In the genomic region with DNA sequence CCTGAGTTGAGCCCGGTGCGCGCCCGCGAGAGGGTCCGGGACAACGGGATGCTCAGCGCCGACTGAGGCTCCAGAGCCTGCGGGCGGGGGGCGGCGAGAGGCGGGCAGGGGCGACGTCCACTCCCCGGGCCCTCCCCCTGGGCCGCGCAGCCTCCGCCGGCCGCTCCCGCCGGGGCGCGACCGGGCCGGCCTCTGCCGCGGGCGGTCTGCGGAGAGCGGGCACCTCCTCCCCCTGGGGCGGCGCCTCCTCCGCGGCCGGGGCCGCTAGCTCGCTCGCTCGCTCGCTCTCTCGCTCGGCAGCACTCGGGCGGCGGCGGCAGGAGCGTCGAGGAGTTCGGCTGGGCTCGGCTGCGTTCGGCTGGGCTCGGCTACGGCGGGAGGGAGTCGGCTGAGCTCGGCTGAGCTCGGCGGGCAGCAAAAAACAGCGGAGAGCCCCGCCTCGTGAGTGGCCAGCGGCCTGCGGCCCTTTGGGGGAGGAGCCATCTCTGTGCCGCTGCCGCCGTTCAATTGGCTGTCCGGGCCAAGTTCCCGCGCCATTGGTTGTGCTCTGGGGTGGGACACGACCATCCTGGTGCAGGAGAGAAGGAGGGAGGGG, we compare ENCODE assay signal across 8 mouse cellular contexts. TPM values are rescaled to one million over a fixed set of nuclear protein-coding genes. Genes with fewer than 3 reads are reported as not detected.
DNase-seq lines count a peak whose midpoint lies in the region; ATAC-seq and TF ChIP-seq lines count a peak whose summit lies in the region.

A gene (minus strand): TSS at position 412 of the 595 bp plus-strand sequence.

- no peaks in the 10 kb centered on the region for H3K36me3 ChIP-seq in embryonic facial prominence, embryonic 15.5 days
- no peaks in the 10 kb centered on the region for H3K36me3 ChIP-seq in limb, embryonic 13.5 days
- no peaks in the 10 kb centered on the region; the same call in 1 of the 2 replicates for H3K36me3 ChIP-seq in midbrain, embryonic 16.5 days (ENCODE audit: control insufficient read depth, insufficient read depth, low read length)
- no peaks in the 10 kb centered on the region for H3K36me3 ChIP-seq in spleen, adult 2 months (ENCODE audit: control insufficient read depth, insufficient read depth, low read length)

- H3K9ac ChIP-seq in embryonic facial prominence, embryonic 15.5 days, result peak within 1 kb of the TSS; percentile 61
- peak within 1 kb of the TSS; percentile 84 for H3K9ac ChIP-seq in limb, embryonic 13.5 days
- peak within 1 kb of the TSS; percentile 97 for H3K9ac ChIP-seq in midbrain, embryonic 16.5 days (ENCODE audit: low read depth, low read length)

- peak; percentile 87 for ATAC-seq in embryonic facial prominence, embryonic 15.5 days (ENCODE audit: insufficient number of reproducible peaks, low FRiP score, low TSS enrichment, low read depth)
- ATAC-seq in limb, embryonic 13.5 days (ENCODE audit: low FRiP score, low read depth), result peak; percentile 88
- ATAC-seq in midbrain, embryonic 16.5 days, result peak; percentile 92

- peaks cover 11% of the 10 kb centered on the region for H3K4me1 ChIP-seq in bone marrow macrophage, adult 2 months (ENCODE audit: control insufficient read depth, insufficient read depth, low read length)
- peaks cover 44% of the 10 kb centered on the region for H3K4me1 ChIP-seq in embryonic facial prominence, embryonic 15.5 days
- peaks cover 38% of the 10 kb centered on the region for H3K4me1 ChIP-seq in limb, embryonic 13.5 days
- peaks cover 30% of the 10 kb centered on the region for H3K4me1 ChIP-seq in midbrain, embryonic 16.5 days (ENCODE audit: control insufficient read depth, insufficient read depth, low read length)
- peaks cover 4% of the 10 kb centered on the region; the same call in 1 of the 2 replicates for H3K4me1 ChIP-seq in spleen, adult 2 months (ENCODE audit: control insufficient read depth, insufficient read depth, insufficient read length)

- TF ChIP-seq POLR2A in bone marrow macrophage, adult 2 months (IDR thresholded peaks at IDR 0.05; ENCODE audit: borderline replicate concordance, low read depth, low read length), result no peak
- TF ChIP-seq POLR2A in spleen, adult 2 months (IDR thresholded peaks at IDR 0.05; ENCODE audit: low read depth, low read length), result no peak

- peak within 1 kb of the TSS; percentile 68 for H3K4me2 ChIP-seq in embryonic facial prominence, embryonic 15.5 days (replicated peaks)
- H3K4me2 ChIP-seq in limb, embryonic 13.5 days (replicated peaks), result peak within 1 kb of the TSS; percentile 84
- H3K4me2 ChIP-seq in midbrain, embryonic 16.5 days (ENCODE audit: low read length), result peak within 1 kb of the TSS; percentile 87

- no peaks in the 10 kb centered on the region for H3K9me3 ChIP-seq in embryonic facial prominence, embryonic 15.5 days (replicated peaks)
- H3K9me3 ChIP-seq in limb, embryonic 13.5 days, result no peaks in the 10 kb centered on the region
- no peaks in the 10 kb centered on the region for H3K9me3 ChIP-seq in midbrain, embryonic 16.5 days (replicated peaks; ENCODE audit: control insufficient read depth, low read length, poor library complexity, severe bottlenecking)

- no peak within 1 kb of the TSS for H3K27ac ChIP-seq in bone marrow macrophage, adult 2 months (ENCODE audit: insufficient read depth, low read depth, low read length)
- H3K27ac ChIP-seq in embryonic facial prominence, embryonic 15.5 days (replicated peaks), result peak within 1 kb of the TSS; percentile 63
- H3K27ac ChIP-seq in limb, embryonic 13.5 days, result no peak within 1 kb of the TSS; the same call in 1 of the 2 replicates
- peak within 1 kb of the TSS; percentile 92 for H3K27ac ChIP-seq in midbrain, embryonic 16.5 days (ENCODE audit: low read length)
- no peak within 1 kb of the TSS for H3K27ac ChIP-seq in spleen, adult 2 months (ENCODE audit: insufficient read depth, low read length)

- no peak for TF ChIP-seq CTCF in bone marrow macrophage, adult 2 months (IDR thresholded peaks at IDR 0.05; ENCODE audit: low read depth, low read length)
- no peak for TF ChIP-seq CTCF in spleen, adult 2 months (IDR thresholded peaks at IDR 0.05; ENCODE audit: extremely low read depth, insufficient read depth, insufficient read length, insufficient replicate concordance)

- H3K27me3 ChIP-seq in embryonic facial prominence, embryonic 15.5 days, result peaks cover 5% of the 10 kb centered on the region; the same call in 1 of the 2 replicates
- H3K27me3 ChIP-seq in limb, embryonic 13.5 days, result peaks cover 37% of the 10 kb centered on the region
- H3K27me3 ChIP-seq in midbrain, embryonic 16.5 days (ENCODE audit: control insufficient read depth, insufficient read depth, low read depth, low read length), result no peaks in the 10 kb centered on the region
- peaks cover 3% of the 10 kb centered on the region for H3K27me3 ChIP-seq in spleen, adult 2 months (ENCODE audit: control insufficient read depth, insufficient read depth, low read length)

- peak within 1 kb of the TSS; percentile 57 for H3K4me3 ChIP-seq in bone marrow macrophage, adult 2 months (ENCODE audit: insufficient read depth, low read length)
- peak within 1 kb of the TSS; percentile 54 for H3K4me3 ChIP-seq in embryonic facial prominence, embryonic 15.5 days (replicated peaks)
- H3K4me3 ChIP-seq in limb, embryonic 13.5 days, result peak within 1 kb of the TSS; percentile 64
- peak within 1 kb of the TSS; percentile 66 for H3K4me3 ChIP-seq in midbrain, embryonic 16.5 days (ENCODE audit: low read depth, low read length)
- peak within 1 kb of the TSS; percentile 33; the same call in 1 of the 2 replicates for H3K4me3 ChIP-seq in spleen, adult 2 months (ENCODE audit: extremely low read depth, insufficient read depth, insufficient read length)

- peak; percentile 89 for DNase-seq in A20 (ENCODE audit: low read depth, low spot score)
- DNase-seq in heart, adult 8-10 months (ENCODE audit: low spot score), result peak; percentile 89
- peak; percentile 94 for DNase-seq in kidney, adult 9 months
- DNase-seq in spleen, adult 2 months (ENCODE audit: low read depth in 1 of 2, low spot score in 2 of 2), result peak; percentile 53 to 84

- under 1% methylated on average over 72 of the region's 74 CpGs for WGBS in embryonic facial prominence, embryonic 15.5 days
- under 1% methylated on average over 72 of the region's 74 CpGs for WGBS in limb, embryonic 13.5 days
- WGBS in midbrain, embryonic 16.5 days, result 0% methylated on average over 55 of the region's 74 CpGs
- WGBS in spleen, adult 2 months, result 1% methylated on average over 64 of the region's 74 CpGs

RNA-seq across cellular contexts. Expression of the gene that starts here (rescaled TPM):
- polyA plus RNA-seq in bone marrow macrophage, adult 2 months (2012; ENCODE audit: insufficient read depth, insufficient read length, missing spikeins), result 1.0 and 1.5 TPM in 2 replicates
- 23.8 and 27.3 TPM in 2 replicates for polyA plus RNA-seq in embryonic facial prominence, embryonic 15.5 days (2015; fragmentation: Nextera tagmentation; extraction: Ambion mirVana)
- total RNA-seq in heart, adult 8-10 months (2022), result 10 to 100 TPM in 2 of 4 experiments, 1 to 10 TPM in 2; 8.9 to 13.9 (median 11.1) TPM
- polyA plus RNA-seq in limb, embryonic 13.5 days (2015; fragmentation: Nextera tagmentation; extraction: Ambion mirVana), result 12.7 and 13.6 TPM in 2 replicates
- 103 and 120 TPM in 2 replicates for polyA plus RNA-seq in midbrain, embryonic 16.5 days (2015; fragmentation: Nextera tagmentation; extraction: Ambion mirVana)
- polyA plus RNA-seq in spleen, adult 2 months (2012; rRNA removed), result 8.7 and 8.9 TPM in 2 replicates

Comparison
In these comparisons a context has a peak if more than half of its experiments do, and no peak if none do; other contexts are left out.
1. H3K27ac ChIP-seq: peak in embryonic facial prominence, embryonic 15.5 days (single experiment) and midbrain, embryonic 16.5 days (single experiment); none in bone marrow macrophage, adult 2 months (single experiment), limb, embryonic 13.5 days (single experiment) and spleen, adult 2 months (single experiment).
2. Peak in every context shown above with its lines, with median percentiles within 50 percentile points of each other: DNase-seq, H3K4me3 ChIP-seq, ATAC-seq, H3K4me2 ChIP-seq and H3K9ac ChIP-seq.